Mouse (Mus musculus) CD4-positive naive resting alpha-beta T cell, adult 57 days (primary cell): ENCODE data around the gene Vmn1r107. TPM values are rescaled to one million over a fixed set of nuclear protein-coding genes. Genes with fewer than 3 reads are reported as not detected.

Experiments used
- total RNA-seq: library from RNA; stranded (reverse); gene quantifications from one replicate; pipeline ENCODE4 v1.2.4, GENCODE M21; 2023

The Vmn1r107 gene
- total RNA-seq = not detected

GRCm38 (mm10) chr7:20668618-20669017 is at the start of gene Vmn1r107:
Gene Vmn1r107, plus strand, starts transcription at chr7:20668918.

DNA sequence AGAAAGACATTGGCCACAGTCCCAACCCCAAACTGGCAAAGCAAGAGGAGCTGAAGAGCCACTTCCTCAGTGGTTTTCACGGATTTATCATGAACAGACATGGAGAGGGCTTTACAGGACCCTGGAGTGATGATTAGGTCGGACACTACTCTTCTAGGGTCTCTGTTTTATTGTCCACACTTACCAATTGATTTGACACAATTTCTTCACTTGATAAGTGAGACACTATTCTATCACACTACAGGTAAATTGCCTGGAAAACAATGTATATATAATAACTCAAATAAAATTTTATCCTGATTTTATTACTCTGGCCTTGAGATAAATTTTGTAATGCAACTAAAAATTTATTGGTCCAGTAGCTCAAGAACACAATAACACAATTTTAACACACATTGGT is 34.4 kb downstream of the Vmn1r107 start, which contains the start of gene Vmn1r111:
TSS of gene Vmn1r111 (minus strand) at position 101 of the 400 bp plus-strand sequence.

Other genes starting within 250 kb of the Vmn1r107 start
- gene Vmn1r101, start 226.3 kb upstream of the Vmn1r107 start, total RNA-seq = not detected
- gene Gm10670, start 194.0 kb upstream of the Vmn1r107 start, total RNA-seq = not detected
- not detected for gene Vmn1r103, start 158.4 kb upstream of the Vmn1r107 start, total RNA-seq
- not detected for gene Vmn1r104, start 135.1 kb upstream of the Vmn1r107 start, total RNA-seq
- not detected for gene Gm5726, start 123.2 kb upstream of the Vmn1r107 start, total RNA-seq
- gene Gm4141, start 92.7 kb upstream of the Vmn1r107 start, total RNA-seq = not detected
- not detected for gene Gm4513, start 69.9 kb upstream of the Vmn1r107 start, total RNA-seq
- not detected for gene Vmn1r111, start 34.3 kb downstream of the Vmn1r107 start, total RNA-seq
- gene Gm10668, start 61.7 kb downstream of the Vmn1r107 start, total RNA-seq = not detected
- not detected for gene Vmn1r112, start 102.3 kb downstream of the Vmn1r107 start, total RNA-seq
- gene Vmn1r113, start 118.4 kb downstream of the Vmn1r107 start, total RNA-seq = not detected
- not detected for gene Vmn1r114, start 143.3 kb downstream of the Vmn1r107 start, total RNA-seq
- not detected for gene Vmn1r115, start 176.1 kb downstream of the Vmn1r107 start, total RNA-seq
- gene Vmn1r116, start 203.3 kb downstream of the Vmn1r107 start, total RNA-seq = not detected
- gene Vmn1r117, start 215.2 kb downstream of the Vmn1r107 start, total RNA-seq = not detected
- not detected for gene Vmn1r118, start 243.4 kb downstream of the Vmn1r107 start, total RNA-seq